Mouse (Mus musculus) kidney, adult 2 months (tissue): ENCODE data around the gene Ttc34. TPM values are rescaled to one million over a fixed set of nuclear protein-coding genes. Genes with fewer than 3 reads are reported as not detected.

ENCODE experiments used
- DNase-seq: peaks from one replicate; pipeline ENCODE4 v3.0.0; 2021
- H3K27ac ChIP-seq: fragments of 200-500 bp; 2 replicates; pipeline ENCODE4 v1.5.1; 2012; ENCODE audit warnings: low read depth, low read length, control low read depth, inconsistent platforms; ENCODE audit not compliant: insufficient read depth
- H3K27me3 ChIP-seq: fragments of 200-500 bp; replicated peaks from 2 replicates; pipeline ENCODE4 v1.6.1; 2012; ENCODE audit warnings: mild to moderate bottlenecking, moderate library complexity, low read length, inconsistent platforms; ENCODE audit not compliant: control insufficient read depth, insufficient read depth
- H3K36me3 ChIP-seq: fragments of 200-500 bp; 2 replicates; pipeline ENCODE4 v1.6.1; 2012; ENCODE audit warnings: mild to moderate bottlenecking, moderate library complexity, low read length, inconsistent platforms; ENCODE audit not compliant: control insufficient read depth, insufficient read depth
- H3K4me1 ChIP-seq: fragments of 200-500 bp; 2 replicates; pipeline ENCODE4 v1.6.1; 2011; ENCODE audit warnings: low read length; ENCODE audit not compliant: control insufficient read depth, insufficient read depth
- H3K4me3 ChIP-seq: fragments of 200-500 bp; 2 replicates; pipeline ENCODE4 v1.5.1; 2011; ENCODE audit warnings: mild to moderate bottlenecking, low read depth, low read length, control low read depth; ENCODE audit not compliant: insufficient read depth
- CTCF ChIP-seq: fragments of 200-500 bp; conservative IDR thresholded peaks from 2 replicates; pipeline ENCODE4 v1.5.1; 2011; ENCODE audit warnings: low read depth, mild to moderate bottlenecking, control low read depth, low read length, moderate library complexity, mixed read lengths; ENCODE audit not compliant: insufficient read depth, insufficient read length
- POLR2A ChIP-seq: fragments of 200-500 bp; IDR thresholded peaks from one replicate; pipeline ENCODE4 v1.6.1; 2011; ENCODE audit warnings: low read depth, low read length, control low read depth
- WGBS: fragments of 180-500 bp; shearing (Covaris S2); methylation state at CpG from one replicate; pipeline ENCODE4 v1.1.7; 2018; 5-methylcytosine and 5-hydroxymethylcytosine counted together
- polyA plus RNA-seq: library from polyadenylated mRNA; depleted of rRNA; stranded (reverse); fragments of >200 nt; gene quantifications from 2 replicates; pipeline ENCODE4 v1.2.3, GENCODE M21; 2012

Gene Ttc34
- polyA plus RNA-seq, 1 experiment, result not detected

GRCm38 (mm10) chr4:154839406-154839805, 2.1 kb downstream of the Ttc34 start:
- H3K27ac ChIP-seq, result no peak overlapping the region
- no peaks in the 10 kb centered on the region for H3K27me3 ChIP-seq
- H3K4me3 ChIP-seq, result no peak overlapping the region
- 46% methylated on average over 11 of the region's 11 CpGs for WGBS
- TF ChIP-seq POLR2A, result no peak
- no peak for TF ChIP-seq CTCF
- H3K36me3 ChIP-seq, result no peaks in the 10 kb centered on the region
- H3K4me1 ChIP-seq, result no peaks in the 10 kb centered on the region
- DNase-seq, result peak; percentile 10

GRCm38 (mm10) chr4:154852696-154853095, 15.4 kb downstream of the Ttc34 start:
- no peak overlapping the region for H3K27ac ChIP-seq
- no peaks in the 10 kb centered on the region for H3K36me3 ChIP-seq
- H3K4me1 ChIP-seq, result no peaks in the 10 kb centered on the region
- H3K4me3 ChIP-seq, result no peak overlapping the region
- no peak for DNase-seq
- H3K27me3 ChIP-seq, result no peaks in the 10 kb centered on the region; the same call in 1 of the 2 replicates
- WGBS, result 100% methylated on average over 1 of the region's 1 CpGs
- TF ChIP-seq CTCF (no peak), POLR2A (no peak)

- WGBS, result 74% methylated on average over 4 of the region's 4 CpGs
- Histone ChIP-seq H3K36me3 (no peaks in the 10 kb centered on the region), H3K4me3 (no peak overlapping the region), H3K4me1 (no peaks in the 10 kb centered on the region), H3K27me3 (no peaks in the 10 kb centered on the region; the same call in 1 of the 2 replicates), H3K27ac (no peak overlapping the region)
- DNase-seq, result no peak
- TF ChIP-seq POLR2A (no peak), CTCF (no peak)
Observed at GRCm38 (mm10) chr4:154853881-154854280, 16.6 kb downstream of the Ttc34 start.

- DNase-seq, result no peak
- WGBS, result 50% methylated on average over 12 of the region's 12 CpGs
Observed at GRCm38 (mm10) chr4:154854676-154855345, 17.6 kb downstream of the Ttc34 start.

GRCm38 (mm10) chr4:154855721-154856479, 18.6 kb downstream of the Ttc34 start:
- no peak overlapping the region for H3K27ac ChIP-seq
- H3K4me3 ChIP-seq, result peak overlapping the region; percentile 37; the same call in 1 of the 2 replicates
- H3K36me3 ChIP-seq, result no peaks in the 10 kb centered on the region
- TF ChIP-seq CTCF, result peak; percentile 46; the same call in 1 of the 2 replicates
- no peak for TF ChIP-seq POLR2A
- under 1% methylated on average over 110 of the region's 110 CpGs for WGBS
- peak; percentile 70 for DNase-seq
- no peaks in the 10 kb centered on the region for H3K4me1 ChIP-seq
- H3K27me3 ChIP-seq, result no peaks in the 10 kb centered on the region; the same call in 1 of the 2 replicates

More at GRCm38 (mm10) chr4:154854676-154855345, 17.6 kb downstream of the Ttc34 start:
- Histone ChIP-seq H3K36me3 (no peaks in the 10 kb centered on the region), H3K4me1 (no peaks in the 10 kb centered on the region), H3K27me3 (no peaks in the 10 kb centered on the region; the same call in 1 of the 2 replicates), H3K4me3 (no peak overlapping the region), H3K27ac (no peak overlapping the region)
- no peak for TF ChIP-seq POLR2A
- no peak for TF ChIP-seq CTCF

GRCm38 (mm10) chr4:154856480-154856837, 19.2 kb downstream of the Ttc34 start:
- Histone ChIP-seq H3K4me3 (peak overlapping the region; percentile 37; the same call in 1 of the 2 replicates), H3K36me3 (no peaks in the 10 kb centered on the region), H3K27ac (no peak overlapping the region), H3K4me1 (no peaks in the 10 kb centered on the region), H3K27me3 (no peaks in the 10 kb centered on the region; the same call in 1 of the 2 replicates)
- TF ChIP-seq POLR2A, result no peak
- TF ChIP-seq CTCF, result no peak
- WGBS, result 16% methylated on average over 9 of the region's 9 CpGs
- no peak for DNase-seq

- Histone ChIP-seq H3K4me1 (no peaks in the 10 kb centered on the region), H3K36me3 (no peaks in the 10 kb centered on the region), H3K27me3 (no peaks in the 10 kb centered on the region; the same call in 1 of the 2 replicates), H3K4me3 (no peak overlapping the region), H3K27ac (no peak overlapping the region)
- 87% methylated on average over 7 of the region's 7 CpGs for WGBS
- DNase-seq, result no peak
- TF ChIP-seq CTCF, result no peak
- no peak for TF ChIP-seq POLR2A
Observed at GRCm38 (mm10) chr4:154856882-154857281, 19.6 kb downstream of the Ttc34 start.
